Mouse (Mus musculus): ENCODE data around the gene Camk2g. TPM values are rescaled to one million over a fixed set of nuclear protein-coding genes. Genes with fewer than 3 reads are reported as not detected.
A peak's percentile ranks its signal among the peaks of the same experiment; 100 is the strongest.

Camk2g gene
- polyA plus RNA-seq, 1 experiment from 2014 or later, result 4.1 TPM

DNA sequence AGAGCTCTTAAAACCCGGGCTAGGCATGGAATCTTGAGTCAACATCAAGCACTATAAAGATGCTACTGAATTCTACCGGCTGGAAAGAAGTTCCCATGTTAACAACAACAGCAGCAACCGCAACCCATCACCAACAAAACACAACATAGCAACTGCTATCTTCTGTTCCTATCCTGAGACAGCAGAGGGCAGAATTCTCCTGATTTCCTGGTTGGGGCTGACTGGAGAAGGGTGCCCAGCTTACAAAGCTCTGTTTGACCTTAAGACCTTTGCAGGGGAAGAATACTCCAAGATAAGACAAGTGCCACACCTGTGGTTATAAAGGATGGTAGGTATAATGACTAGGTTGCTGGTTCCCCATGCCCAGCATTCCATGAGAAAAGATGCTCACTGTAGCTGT lies 47.0 kb downstream of the Camk2g start:
- WGBS (ENCODE audit: insufficient replicate concordance), result 63% methylated on average over 3 of the region's 3 CpGs
- no peak overlapping the region for H3K27ac ChIP-seq (ENCODE audit: low read length)
- H3K9me3 ChIP-seq (replicated peaks; ENCODE audit: control insufficient read depth, low read length), result no peaks in the 10 kb centered on the region
- no peak overlapping the region for H3K9ac ChIP-seq (ENCODE audit: low read depth, low read length)
- H3K4me1 ChIP-seq (ENCODE audit: control insufficient read depth, low read depth, low read length), result no peaks in the 10 kb centered on the region
- H3K4me3 ChIP-seq (ENCODE audit: low read depth, low read length), result no peak overlapping the region
- no peaks in the 10 kb centered on the region for H3K27me3 ChIP-seq (ENCODE audit: control insufficient read depth, insufficient read depth, low read depth, low read length)
- ATAC-seq (ENCODE audit: low read depth), result no peak
- no peaks in the 10 kb centered on the region for H3K36me3 ChIP-seq (ENCODE audit: control insufficient read depth, insufficient read depth)
- no peak overlapping the region for H3K4me2 ChIP-seq (ENCODE audit: low read depth, low read length)

DNA sequence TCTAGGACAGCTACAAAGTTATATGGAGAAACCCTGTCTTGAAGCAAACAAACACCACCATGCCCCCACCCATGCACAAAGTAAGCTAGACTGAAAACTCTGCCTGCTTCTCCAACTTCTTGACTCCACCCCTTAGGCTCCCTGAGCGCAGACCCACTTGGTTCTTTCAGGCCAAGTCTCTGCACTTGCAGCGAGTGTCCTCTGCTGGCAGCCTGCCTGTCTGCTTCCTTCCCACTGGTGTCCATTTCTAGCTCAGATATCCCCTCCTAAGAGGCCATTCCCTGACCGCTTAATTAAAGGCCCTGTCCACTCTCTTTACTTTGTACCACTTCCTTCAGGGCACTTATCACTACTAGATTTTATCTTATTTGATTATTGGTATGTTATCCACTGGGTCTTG lies 50.3 kb downstream of the Camk2g start:
- H3K4me3 ChIP-seq (ENCODE audit: low read depth, low read length), result no peak overlapping the region
- H3K27me3 ChIP-seq (ENCODE audit: control insufficient read depth, insufficient read depth, low read depth, low read length), result no peaks in the 10 kb centered on the region
- no peak overlapping the region for H3K4me2 ChIP-seq (ENCODE audit: low read depth, low read length)
- no peak for ATAC-seq (ENCODE audit: low read depth)
- H3K4me1 ChIP-seq (ENCODE audit: control insufficient read depth, low read depth, low read length), result no peaks in the 10 kb centered on the region
- no peak overlapping the region for H3K9ac ChIP-seq (ENCODE audit: low read depth, low read length)
- no peaks in the 10 kb centered on the region for H3K9me3 ChIP-seq (replicated peaks; ENCODE audit: control insufficient read depth, low read length)
- WGBS (ENCODE audit: insufficient replicate concordance), result 60% methylated on average over 3 of the region's 3 CpGs
- H3K27ac ChIP-seq (ENCODE audit: low read length), result no peak overlapping the region
- H3K36me3 ChIP-seq (ENCODE audit: control insufficient read depth, insufficient read depth), result no peaks in the 10 kb centered on the region; the same call in 1 of the 2 replicates

DNA sequence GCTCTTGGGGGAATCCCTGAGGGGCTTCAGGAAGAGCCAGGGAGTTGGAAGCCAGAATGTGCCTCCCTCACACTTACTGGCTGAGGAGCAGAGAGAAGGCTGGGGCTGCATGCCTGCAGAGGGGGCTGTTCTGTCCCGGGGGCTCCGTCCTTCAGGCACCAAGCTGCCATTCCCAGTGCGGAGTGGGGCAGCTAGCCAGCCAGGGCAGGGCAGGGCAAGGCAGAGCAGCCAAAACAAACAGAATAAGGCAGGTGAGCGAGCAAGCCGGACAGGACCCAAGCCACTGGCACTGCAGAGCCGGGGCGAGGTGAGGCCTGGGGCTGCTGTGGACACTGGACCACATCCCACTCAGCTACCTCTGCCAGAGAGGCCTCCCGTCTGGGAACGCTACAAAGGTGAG lies 52.6 kb downstream of the Camk2g start:
- no peaks in the 10 kb centered on the region; the same call in 1 of the 2 replicates for H3K36me3 ChIP-seq (ENCODE audit: control insufficient read depth, insufficient read depth)
- WGBS (ENCODE audit: insufficient replicate concordance), result 72% methylated on average over 9 of the region's 9 CpGs
- ATAC-seq (ENCODE audit: low read depth), result no peak
- no peaks in the 10 kb centered on the region for H3K27me3 ChIP-seq (ENCODE audit: control insufficient read depth, insufficient read depth, low read depth, low read length)
- no peak overlapping the region for H3K4me2 ChIP-seq (ENCODE audit: low read depth, low read length)
- H3K4me1 ChIP-seq (ENCODE audit: control insufficient read depth, low read depth, low read length), result peaks cover 10% of the 10 kb centered on the region
- H3K9me3 ChIP-seq (replicated peaks; ENCODE audit: control insufficient read depth, low read length), result no peaks in the 10 kb centered on the region
- H3K9ac ChIP-seq (ENCODE audit: low read depth, low read length), result no peak overlapping the region
- H3K4me3 ChIP-seq (ENCODE audit: low read depth, low read length), result no peak overlapping the region
- H3K27ac ChIP-seq (ENCODE audit: low read length), result no peak overlapping the region

DNA sequence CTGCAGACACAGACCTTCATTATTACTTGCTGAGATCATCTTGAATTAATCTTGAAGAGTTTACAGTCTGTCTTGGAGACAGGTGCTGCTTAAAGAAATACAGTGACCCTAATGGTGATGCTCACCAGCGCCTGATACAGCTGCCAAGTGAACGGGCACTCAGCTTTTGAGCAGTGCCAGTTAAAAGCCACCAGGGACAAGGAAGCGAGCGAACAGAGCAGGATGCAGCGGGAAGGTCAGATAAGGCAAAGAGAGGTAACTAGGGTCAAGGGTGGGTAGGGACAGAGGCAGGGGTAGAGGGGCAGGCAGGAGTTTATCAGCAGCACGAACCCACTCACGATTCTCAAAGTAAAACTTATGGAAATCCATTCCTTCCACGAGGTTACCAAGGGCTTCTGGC lies 55.4 kb downstream of the Camk2g start:
- H3K4me1 ChIP-seq (ENCODE audit: control insufficient read depth, low read depth, low read length), result peaks cover 17% of the 10 kb centered on the region
- no peaks in the 10 kb centered on the region for H3K27me3 ChIP-seq (ENCODE audit: control insufficient read depth, insufficient read depth, low read depth, low read length)
- H3K4me2 ChIP-seq (ENCODE audit: low read depth, low read length), result no peak overlapping the region
- no peak for ATAC-seq (ENCODE audit: low read depth)
- no peak overlapping the region for H3K4me3 ChIP-seq (ENCODE audit: low read depth, low read length)
- no peak overlapping the region for H3K27ac ChIP-seq (ENCODE audit: low read length)
- H3K9ac ChIP-seq (ENCODE audit: low read depth, low read length), result no peak overlapping the region
- WGBS (ENCODE audit: insufficient replicate concordance), result 73% methylated on average over 8 of the region's 8 CpGs
- H3K36me3 ChIP-seq (ENCODE audit: control insufficient read depth, insufficient read depth), result no peaks in the 10 kb centered on the region; the same call in 1 of the 2 replicates
- H3K9me3 ChIP-seq (replicated peaks; ENCODE audit: control insufficient read depth, low read length), result no peaks in the 10 kb centered on the region

DNA sequence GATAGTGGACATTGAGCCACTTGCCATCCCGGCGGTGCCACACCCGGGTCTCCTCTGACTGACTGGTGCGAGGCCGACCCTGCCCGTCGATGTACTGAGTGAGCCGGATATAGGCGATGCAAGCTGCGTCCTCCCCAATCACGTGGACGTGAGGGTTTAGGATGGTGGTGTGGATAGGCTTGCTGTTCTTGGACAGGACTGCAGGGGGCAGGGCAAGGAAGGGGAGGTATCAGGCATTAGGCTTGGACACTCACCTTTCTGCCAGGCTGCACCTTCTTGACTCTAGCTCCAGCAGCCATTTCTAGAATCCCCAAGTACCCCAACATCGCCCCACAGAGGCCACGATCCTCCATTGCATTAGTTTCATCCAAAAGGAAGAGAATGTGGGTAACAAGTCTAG lies 56.6 kb downstream of the Camk2g start:
- no peaks in the 10 kb centered on the region; the same call in 1 of the 2 replicates for H3K36me3 ChIP-seq (ENCODE audit: control insufficient read depth, insufficient read depth)
- H3K4me2 ChIP-seq (ENCODE audit: low read depth, low read length), result 0 out of 2 replicates have a peak overlapping the region, but pooled peaks have one; percentile 19
- no peak overlapping the region for H3K27ac ChIP-seq (ENCODE audit: low read length)
- H3K9ac ChIP-seq (ENCODE audit: low read depth, low read length), result no peak overlapping the region
- H3K4me1 ChIP-seq (ENCODE audit: control insufficient read depth, low read depth, low read length), result peaks cover 21% of the 10 kb centered on the region
- no peak overlapping the region for H3K4me3 ChIP-seq (ENCODE audit: low read depth, low read length)
- no peak for ATAC-seq (ENCODE audit: low read depth)
- H3K9me3 ChIP-seq (replicated peaks; ENCODE audit: control insufficient read depth, low read length), result no peaks in the 10 kb centered on the region
- 47% methylated on average over 14 of the region's 14 CpGs for WGBS (ENCODE audit: insufficient replicate concordance)
- H3K27me3 ChIP-seq (ENCODE audit: control insufficient read depth, insufficient read depth, low read depth, low read length), result no peaks in the 10 kb centered on the region

DNA sequence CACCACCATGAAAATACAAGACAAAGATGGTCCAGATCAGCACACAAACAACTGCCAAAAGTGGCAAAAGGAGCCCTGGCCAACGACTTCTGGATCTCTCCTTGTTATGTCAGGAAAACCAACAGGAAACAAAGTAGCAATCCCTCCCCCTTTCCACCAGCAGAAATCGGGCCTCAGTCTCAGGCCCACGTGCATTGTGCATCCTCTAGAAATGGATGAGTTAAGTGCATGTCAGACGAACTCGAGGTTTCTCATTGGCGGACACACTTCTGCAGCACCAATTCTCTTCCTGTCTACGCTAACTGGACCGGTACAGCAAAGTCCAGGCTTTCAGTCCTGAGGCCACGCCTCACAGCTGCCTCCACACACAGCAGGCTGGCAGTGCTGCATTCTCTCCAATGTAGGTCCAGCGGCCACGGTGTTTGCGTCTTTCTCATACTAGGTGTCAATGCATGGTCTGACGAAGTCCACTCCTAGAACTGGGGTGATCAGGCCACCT lies 57.9 kb downstream of the Camk2g start:
- Histone ChIP-seq H3K27ac (ENCODE audit: low read length) (no peak overlapping the region), H3K27me3 (ENCODE audit: control insufficient read depth, insufficient read depth, low read depth, low read length) (no peaks in the 10 kb centered on the region), H3K4me3 (ENCODE audit: low read depth, low read length) (no peak overlapping the region), H3K4me1 (ENCODE audit: control insufficient read depth, low read depth, low read length) (peaks cover 32% of the 10 kb centered on the region), H3K9ac (ENCODE audit: low read depth, low read length) (no peak overlapping the region), H3K4me2 (ENCODE audit: low read depth, low read length) (no peak overlapping the region), H3K9me3 (replicated peaks; ENCODE audit: control insufficient read depth, low read length) (no peaks in the 10 kb centered on the region), H3K36me3 (ENCODE audit: control insufficient read depth, insufficient read depth) (no peaks in the 10 kb centered on the region; the same call in 1 of the 2 replicates)
- WGBS (ENCODE audit: insufficient replicate concordance), result 68% methylated on average over 13 of the region's 13 CpGs
- ATAC-seq (ENCODE audit: low read depth), result no peak

DNA sequence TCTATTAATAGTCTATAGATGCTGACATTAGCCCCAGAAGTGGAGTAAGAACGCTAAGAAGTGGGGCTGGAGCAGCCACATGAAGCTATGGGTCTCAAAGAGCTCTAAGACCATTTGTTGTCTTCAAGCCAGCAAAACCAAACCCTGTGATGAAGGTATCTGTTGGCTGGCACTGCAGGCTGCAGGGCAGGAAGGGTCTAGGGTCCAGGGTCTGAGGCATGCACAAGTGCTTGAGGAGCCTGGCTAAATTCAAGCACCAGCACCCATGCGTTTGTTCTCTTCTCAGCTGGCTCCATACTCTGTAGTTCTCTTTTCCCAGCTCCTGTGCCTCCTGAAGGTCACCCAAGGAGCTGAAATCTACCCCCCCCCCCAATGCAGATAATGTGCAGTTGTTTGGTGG lies 58.8 kb downstream of the Camk2g start:
- Histone ChIP-seq H3K27me3 (ENCODE audit: control insufficient read depth, insufficient read depth, low read depth, low read length) (no peaks in the 10 kb centered on the region), H3K4me3 (ENCODE audit: low read depth, low read length) (peak overlapping the region; percentile 84; the same call in 1 of the 2 replicates), H3K4me1 (ENCODE audit: control insufficient read depth, low read depth, low read length) (peaks cover 32% of the 10 kb centered on the region), H3K27ac (ENCODE audit: low read length) (peak overlapping the region; percentile 86), H3K9me3 (replicated peaks; ENCODE audit: control insufficient read depth, low read length) (no peaks in the 10 kb centered on the region), H3K9ac (ENCODE audit: low read depth, low read length) (no peak overlapping the region; the same call in 1 of the 2 replicates), H3K36me3 (ENCODE audit: control insufficient read depth, insufficient read depth) (peaks cover under 1% of the 10 kb centered on the region), H3K4me2 (ENCODE audit: low read depth, low read length) (peak overlapping the region; percentile 77; the same call in 1 of the 2 replicates)
- no peak for ATAC-seq (ENCODE audit: low read depth)
- 45% methylated on average over 2 of the region's 2 CpGs for WGBS (ENCODE audit: insufficient replicate concordance)

DNA sequence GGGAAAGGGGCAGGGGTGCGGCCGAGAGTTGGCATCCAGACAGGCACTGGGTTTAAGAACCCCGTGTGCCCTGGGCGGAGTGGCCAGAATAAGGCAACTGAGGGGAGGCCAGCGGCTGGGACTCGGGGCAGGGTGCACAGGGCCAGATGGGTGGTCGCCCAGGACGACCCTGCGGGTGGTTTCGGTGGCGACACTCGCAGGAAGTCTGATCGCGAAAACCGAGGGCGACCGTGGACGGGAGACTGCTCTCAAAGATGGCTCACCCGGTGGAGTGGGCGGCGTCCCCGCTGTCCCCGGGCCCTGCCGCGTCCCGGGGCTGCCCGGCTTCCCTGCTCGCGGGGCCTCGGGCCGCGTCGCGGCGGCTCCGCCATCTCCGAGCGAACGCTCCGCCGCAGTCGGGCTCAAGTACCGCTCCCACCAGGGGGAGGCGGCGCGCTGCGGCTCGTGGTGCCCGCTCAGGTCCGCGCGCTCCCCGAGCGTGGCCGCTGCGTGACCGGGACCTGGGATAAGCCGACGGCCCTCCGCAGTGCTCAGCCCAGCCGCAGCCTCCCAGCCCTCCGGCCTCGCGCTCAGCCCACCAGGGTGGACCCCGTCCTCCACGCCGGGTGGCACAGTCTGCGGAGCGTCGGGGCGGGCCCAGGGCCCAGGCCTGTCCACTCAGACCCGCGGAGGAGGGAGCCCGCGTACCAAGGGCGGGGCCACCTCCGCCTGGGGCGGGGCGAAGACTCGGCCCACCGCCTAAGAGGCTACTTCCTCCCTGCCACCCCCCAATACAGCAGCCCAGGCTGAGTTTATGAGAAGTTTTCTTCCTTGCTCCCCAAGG lies 59.7 kb downstream of the Camk2g start, which contains the start of gene Ndst2:
Ndst2 (minus strand) TSS at position 611 of the 823 bp plus-strand sequence.
- Histone ChIP-seq H3K36me3 (ENCODE audit: control insufficient read depth, insufficient read depth) (peaks cover 10% of the 10 kb centered on the region), H3K9ac (ENCODE audit: low read depth, low read length) (peak within 1 kb of the TSS; percentile 91), H3K27ac (ENCODE audit: low read length) (peak within 1 kb of the TSS; percentile 86), H3K9me3 (replicated peaks; ENCODE audit: control insufficient read depth, low read length) (no peaks in the 10 kb centered on the region), H3K4me2 (ENCODE audit: low read depth, low read length) (peak within 1 kb of the TSS; percentile 77), H3K27me3 (ENCODE audit: control insufficient read depth, insufficient read depth, low read depth, low read length) (no peaks in the 10 kb centered on the region), H3K4me3 (ENCODE audit: low read depth, low read length) (peak within 1 kb of the TSS; percentile 84), H3K4me1 (ENCODE audit: control insufficient read depth, low read depth, low read length) (peaks cover 32% of the 10 kb centered on the region)
- WGBS (ENCODE audit: insufficient replicate concordance), result under 1% methylated on average over 75 of the region's 81 CpGs
- peak; percentile 98 for ATAC-seq (ENCODE audit: low read depth)
